Mouse (Mus musculus) small intestine, adult 2 months (tissue): ENCODE results near the gene Sdhb. TPM values are rescaled to one million over a fixed set of nuclear protein-coding genes. Genes with fewer than 3 reads are reported as not detected.
A peak's percentile ranks its signal among the peaks of the same experiment; 100 is the strongest.

Experiments
- H3K27ac ChIP-seq: fragments of 200-500 bp; 2 replicates; pipeline ENCODE4 v1.5.1; 2012; ENCODE audit warnings: low read depth, low read length, control low read depth, inconsistent platforms; ENCODE audit not compliant: insufficient read depth
- H3K27me3 ChIP-seq: fragments of 200-500 bp; 2 replicates; pipeline ENCODE4 v1.6.1; 2012; ENCODE audit warnings: mild to moderate bottlenecking, moderate library complexity, low read length, inconsistent platforms; ENCODE audit not compliant: control insufficient read depth, insufficient read depth
- H3K36me3 ChIP-seq: fragments of 200-500 bp; 2 replicates; pipeline ENCODE4 v1.6.1; 2012; ENCODE audit warnings: mild to moderate bottlenecking, low read length, control low read depth, inconsistent platforms; ENCODE audit not compliant: control insufficient read depth, insufficient read depth
- H3K4me1 ChIP-seq: fragments of 200-500 bp; 2 replicates; pipeline ENCODE4 v1.6.1; 2012; ENCODE audit warnings: low read length, inconsistent platforms, mixed read lengths; ENCODE audit not compliant: control insufficient read depth, insufficient read depth, insufficient read length
- H3K4me3 ChIP-seq: fragments of 200-500 bp; 2 replicates; pipeline ENCODE4 v1.5.1; 2012; ENCODE audit warnings: low read depth, mild to moderate bottlenecking, control low read depth, inconsistent platforms, low read length, moderate library complexity
- CTCF ChIP-seq: fragments of 200-500 bp; IDR thresholded peaks from 2 replicates; pipeline ENCODE4 v1.5.1; 2012; ENCODE audit warnings: low read depth, mild to moderate bottlenecking, control low read depth, inconsistent platforms, low read length, moderate library complexity, mixed read lengths; ENCODE audit not compliant: insufficient replicate concordance, insufficient read length; ENCODE audit errors: extremely low read depth
- POLR2A ChIP-seq: fragments of 200-500 bp; IDR thresholded peaks from 2 replicates; pipeline ENCODE4 v1.6.1; 2012; ENCODE audit warnings: low read depth, mild to moderate bottlenecking, control low read depth, inconsistent platforms, low read length, moderate library complexity
- WGBS: fragments of 180-500 bp; shearing (Covaris S2); methylation state at CpG from one replicate; pipeline ENCODE4 v1.1.7; 2018; 5-methylcytosine and 5-hydroxymethylcytosine counted together
- polyA plus RNA-seq: library from polyadenylated mRNA; depleted of rRNA; stranded (reverse); fragments of >200 nt; gene quantifications from 2 replicates; pipeline ENCODE4 v1.2.3, GENCODE M21; 2012

Sdhb gene
- polyA plus RNA-seq, 1 experiment: 515 TPM

DNA sequence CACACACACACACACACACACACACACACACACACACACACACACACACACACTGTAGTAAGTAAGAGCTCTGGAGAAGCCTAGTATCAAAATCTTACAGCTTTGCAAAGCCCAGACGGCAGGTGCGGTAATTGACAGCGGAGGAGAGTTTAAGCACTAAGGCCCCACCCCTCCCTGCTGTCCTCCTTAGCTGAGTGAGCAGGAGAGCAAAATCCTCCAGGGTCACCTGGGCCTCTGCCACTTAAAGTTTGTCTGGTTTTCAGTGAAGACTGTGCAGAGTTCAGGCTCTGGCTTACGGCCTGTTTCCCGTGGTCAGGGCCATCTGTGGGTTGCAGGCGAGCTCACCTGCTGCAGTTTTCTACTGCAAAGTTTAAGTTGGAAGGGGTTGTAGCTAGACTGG is 12.5 kb upstream of the Sdhb start:
- TF ChIP-seq CTCF (no peak), POLR2A (no peak)
- Histone ChIP-seq H3K27me3 (no peaks in the 10 kb centered on the region), H3K4me3 (no peak overlapping the region), H3K36me3 (no peaks in the 10 kb centered on the region), H3K27ac (peak overlapping the region; percentile 62), H3K4me1 (peaks cover 4% of the 10 kb centered on the region)
- WGBS: 46% methylated on average over 6 of the region's 6 CpGs

DNA sequence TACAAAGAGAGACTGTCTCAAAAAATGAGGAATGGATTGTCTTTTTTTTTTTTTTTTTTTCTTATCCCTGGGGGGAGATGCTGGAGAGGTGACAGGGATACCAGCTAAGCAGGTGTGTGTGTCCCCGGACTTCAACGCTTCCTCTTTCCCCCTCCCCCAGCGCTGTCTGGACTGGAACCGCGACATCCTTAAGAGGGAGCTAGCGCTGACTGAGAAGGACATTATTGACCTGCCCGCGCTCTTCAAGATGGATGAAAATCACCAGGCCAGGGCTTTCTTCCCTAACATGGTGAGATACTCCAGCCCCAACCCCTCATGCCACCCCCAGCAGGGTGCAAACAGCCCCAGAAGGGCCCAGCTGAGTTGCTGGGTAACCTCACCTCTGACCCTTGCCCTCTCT is 12.0 kb upstream of the Sdhb start:
- peaks cover 4% of the 10 kb centered on the region for H3K4me1 ChIP-seq
- 88% methylated on average over 8 of the region's 8 CpGs for WGBS
- peak overlapping the region; percentile 62 for H3K27ac ChIP-seq

GRCm38 (mm10) chr4:140949616-140950015 is 11.4 kb upstream of the Sdhb start:
- WGBS: 82% methylated on average over 16 of the region's 16 CpGs
- peak overlapping the region; percentile 62 for H3K27ac ChIP-seq
- no peaks in the 10 kb centered on the region for H3K27me3 ChIP-seq
- no peak overlapping the region for H3K4me3 ChIP-seq
- peaks cover 4% of the 10 kb centered on the region for H3K4me1 ChIP-seq
- TF ChIP-seq POLR2A (no peak), CTCF (no peak)
- no peaks in the 10 kb centered on the region for H3K36me3 ChIP-seq

More for the DNA sequence above, 12.0 kb upstream of the Sdhb start:
- TF ChIP-seq CTCF (no peak), POLR2A (no peak)
- no peaks in the 10 kb centered on the region for H3K36me3 ChIP-seq
- no peak overlapping the region for H3K4me3 ChIP-seq
- no peaks in the 10 kb centered on the region for H3K27me3 ChIP-seq

DNA sequence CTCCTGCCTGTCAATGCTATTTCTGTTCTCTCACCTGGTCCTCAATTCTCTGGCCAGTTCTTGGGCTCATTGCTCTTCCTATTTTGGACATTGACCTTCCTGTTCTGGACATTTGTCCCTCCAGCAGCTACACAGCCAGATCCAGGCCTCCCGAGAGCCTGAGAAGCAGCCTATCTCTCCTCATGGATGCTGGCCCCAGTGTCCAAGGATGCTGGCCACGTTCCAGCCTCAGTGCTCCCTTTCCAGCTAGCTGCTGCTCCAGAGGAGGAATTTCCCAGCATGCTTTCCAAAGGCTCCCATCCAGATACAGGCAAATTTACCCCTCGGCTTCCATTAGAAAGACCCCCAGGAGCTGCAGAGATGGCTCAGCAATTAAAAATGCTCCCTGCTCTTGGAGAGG is 10.4 kb upstream of the Sdhb start:
- Histone ChIP-seq H3K27ac (no peak overlapping the region), H3K27me3 (no peaks in the 10 kb centered on the region; the same call in 1 of the 2 replicates), H3K4me3 (no peak overlapping the region), H3K4me1 (peaks cover 4% of the 10 kb centered on the region), H3K36me3 (no peaks in the 10 kb centered on the region)
- 76% methylated on average over 3 of the region's 3 CpGs for WGBS
- TF ChIP-seq POLR2A: no peak
- no peak for TF ChIP-seq CTCF

DNA sequence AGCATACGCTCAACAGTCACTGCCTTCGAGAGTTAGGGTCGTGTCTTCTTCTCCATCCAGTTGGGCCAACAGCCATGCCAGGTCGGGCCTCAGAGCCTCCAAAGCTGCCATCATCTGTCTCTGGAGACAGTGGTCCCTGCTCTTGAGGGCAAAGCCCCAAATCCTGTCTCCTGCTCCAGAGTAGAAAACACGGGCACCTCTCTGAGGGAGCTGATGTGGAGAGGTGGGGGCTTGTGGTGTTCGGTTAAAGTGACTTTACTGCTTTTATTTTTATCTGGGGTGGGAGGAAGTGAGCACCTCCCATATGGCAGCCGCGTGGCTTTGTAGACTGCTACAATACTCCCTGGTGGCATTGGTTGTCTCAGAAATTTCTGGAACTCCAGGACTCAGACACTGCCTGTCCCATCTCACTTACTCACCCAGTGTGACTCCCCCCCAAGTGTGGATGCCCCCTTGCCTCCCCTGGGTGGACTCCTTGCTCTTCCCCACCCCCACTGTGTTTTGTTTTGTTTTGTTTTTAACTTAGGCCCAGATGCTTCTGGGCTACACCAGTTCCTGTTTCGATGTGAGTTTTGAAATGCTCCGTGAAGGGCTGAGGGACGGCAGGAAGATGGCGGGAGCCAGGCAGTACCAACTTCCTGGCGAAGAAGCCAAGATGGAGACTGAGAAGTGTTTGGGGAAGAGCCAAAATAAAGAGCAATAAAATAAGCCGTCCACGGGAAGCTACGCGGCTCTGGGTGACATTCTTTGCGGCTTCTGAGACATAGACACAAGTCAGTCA is 9.0 kb upstream of the Sdhb start:
- no peak overlapping the region for H3K4me3 ChIP-seq
- no peak for TF ChIP-seq CTCF
- 62% methylated on average over 18 of the region's 18 CpGs for WGBS
- H3K4me1 ChIP-seq: peaks cover 4% of the 10 kb centered on the region
- H3K27ac ChIP-seq: peak overlapping the region; percentile 50
- H3K27me3 ChIP-seq: no peaks in the 10 kb centered on the region; the same call in 1 of the 2 replicates
- no peaks in the 10 kb centered on the region for H3K36me3 ChIP-seq

DNA sequence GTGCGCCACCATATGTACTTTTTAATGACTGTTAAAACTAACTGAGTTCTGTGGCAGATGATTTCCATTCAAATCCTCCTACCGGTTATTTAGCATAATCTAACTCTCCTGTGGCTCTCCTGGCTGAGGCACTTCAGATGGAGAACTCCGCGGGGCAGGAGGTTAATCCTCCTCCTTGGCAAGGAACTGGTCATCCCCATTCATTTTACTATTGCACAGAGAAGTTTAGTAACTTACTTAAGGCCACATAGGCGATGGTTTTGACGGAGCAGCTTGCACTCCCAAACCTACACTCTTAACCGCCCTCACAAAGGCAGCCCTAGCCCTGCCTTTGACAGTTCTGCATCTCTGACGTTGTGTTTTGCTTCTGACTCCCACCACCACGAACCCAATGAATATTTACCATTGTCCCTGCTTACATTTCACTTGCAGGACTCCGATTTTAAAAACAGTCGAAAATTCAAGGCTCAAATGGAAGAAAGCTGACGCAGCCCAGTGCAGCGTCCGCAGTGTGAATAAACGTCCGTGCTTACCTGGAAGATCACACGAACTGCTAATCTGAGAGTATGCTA is 3.8 kb upstream of the Sdhb start:
- Histone ChIP-seq H3K36me3 (no peaks in the 10 kb centered on the region), H3K4me3 (peak overlapping the region; percentile 41), H3K4me1 (peaks cover 8% of the 10 kb centered on the region), H3K27ac (no peak overlapping the region), H3K27me3 (no peaks in the 10 kb centered on the region; the same call in 1 of the 2 replicates)
- 27% methylated on average over 17 of the region's 17 CpGs for WGBS
- TF ChIP-seq CTCF: no peak
- TF ChIP-seq POLR2A: no peak

- Histone ChIP-seq H3K36me3 (no peaks in the 10 kb centered on the region), H3K4me1 (peaks cover 12% of the 10 kb centered on the region), H3K27ac (no peak overlapping the region), H3K27me3 (no peaks in the 10 kb centered on the region; the same call in 1 of the 2 replicates), H3K4me3 (peak overlapping the region; percentile 41)
- 2% methylated on average over 13 of the region's 13 CpGs for WGBS
- TF ChIP-seq POLR2A (no peak), CTCF (peak; percentile 98)
Measured at GRCm38 (mm10) chr4:140957725-140958124, 3.3 kb upstream of the Sdhb start.
